Mouse (Mus musculus) erythroblast, embryonic 14.5 days (primary cell): ENCODE results near the gene Eif4g2.

ENCODE experiments used
- GATA1 ChIP-seq: IDR thresholded peaks from 2 replicates; pipeline ENCODE4 v1.6.1; 2012; ENCODE audit warnings: low read length, inconsistent platforms, mixed read lengths
- TAL1 ChIP-seq: IDR thresholded peaks from 3 replicates; pipeline ENCODE4 v1.6.1; 2012; ENCODE audit warnings: low read length, inconsistent platforms, mixed read lengths

- TF ChIP-seq TAL1 (no peak), GATA1 (no peak)
These were observed 62.0 kb downstream of the Eif4g2 start for GRCm38 (mm10) chr7:111020814-111021213.
